Mouse (Mus musculus) spleen, postnatal 14 days (tissue): Measurements from ENCODE around the gene Hinfp.
"Not testable (repeated sequence)": the region's sequence is repeated elsewhere in the genome, so short reads cannot be mapped to it uniquely, and the experiment has no call there.

Experiments
- DNase-seq, 2 experiments: peaks; one replicate each; pipeline ENCODE4 v3.0.0; 2021 to 2022; ENCODE audit warnings: low spot score in 2 of 2

The Hinfp gene

GRCm38 (mm10) chr9:44311136-44312134 is 6.0 kb upstream of the Hinfp start:
- no peak for DNase-seq

DNA sequence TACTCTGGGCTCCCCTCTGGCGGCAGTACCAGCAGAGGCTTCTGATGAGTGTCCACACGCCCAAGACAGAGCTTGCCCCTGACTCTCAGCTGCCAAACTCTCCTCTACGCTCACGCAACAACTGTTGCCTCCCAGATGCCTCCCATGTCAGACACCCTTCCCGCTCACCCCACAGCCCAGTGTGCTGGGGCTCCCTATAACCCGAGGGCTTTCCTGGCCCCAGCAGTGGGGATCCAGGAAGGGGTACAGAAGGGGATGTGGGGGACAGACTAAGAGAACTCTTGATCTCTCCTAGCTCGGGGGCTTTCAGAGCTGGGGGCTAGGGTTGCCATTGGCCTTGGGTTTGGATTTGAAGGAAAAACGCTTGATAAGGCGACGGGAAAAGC is 5.3 kb upstream of the Hinfp start:
- DNase-seq: no peak

- no peak for DNase-seq
These were observed 4.3 kb upstream of the Hinfp start for GRCm38 (mm10) chr9:44309756-44310155.

DNA sequence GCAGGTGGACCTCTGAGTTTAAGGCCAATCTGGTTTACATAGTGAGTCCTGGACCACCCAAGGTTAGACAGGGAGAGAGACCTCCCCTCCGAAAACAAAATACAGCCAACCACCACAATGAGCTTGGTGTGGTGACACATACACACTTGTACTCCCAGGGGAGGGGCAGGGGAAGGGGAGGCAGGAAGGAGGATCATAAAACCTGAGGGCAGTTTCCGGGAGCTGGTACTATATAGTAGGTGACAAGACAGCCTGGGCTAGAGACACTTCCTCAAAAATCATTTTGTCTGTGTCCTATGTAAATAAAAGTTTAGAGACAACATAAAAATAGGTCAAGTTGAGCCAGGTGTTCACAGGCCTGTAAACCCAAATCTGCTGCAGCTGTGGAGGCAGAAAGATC is 1.8 kb upstream of the Hinfp start:
- no peak for DNase-seq

GRCm38 (mm10) chr9:44306532-44306931 is 1.1 kb upstream of the Hinfp start:
- DNase-seq: no peak

- DNase-seq: not testable (repeated sequence)
These were observed 5.5 kb downstream of the Hinfp start for GRCm38 (mm10) chr9:44300001-44300400.

- peak; percentile 47 to 61 for DNase-seq
These were observed 13.0 kb downstream of the Hinfp start for GRCm38 (mm10) chr9:44292490-44292889.

DNA sequence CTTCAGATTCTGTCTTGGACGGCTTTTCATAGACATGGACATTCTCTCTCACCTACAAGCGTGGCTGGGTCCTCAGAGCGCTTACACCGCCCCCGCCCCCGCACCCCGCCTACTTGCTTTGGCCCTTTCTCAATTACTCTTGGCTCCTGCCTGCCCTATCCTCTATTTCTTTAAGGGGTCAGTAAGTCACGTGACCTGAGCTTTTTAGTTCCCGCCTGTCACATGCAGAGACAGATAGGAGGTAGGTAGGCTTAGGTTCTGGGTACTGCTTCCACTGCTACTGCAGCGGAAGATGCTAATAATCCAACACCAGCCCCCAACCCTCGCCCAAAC is 16.5 kb downstream of the Hinfp start:
- no peak for DNase-seq

DNA sequence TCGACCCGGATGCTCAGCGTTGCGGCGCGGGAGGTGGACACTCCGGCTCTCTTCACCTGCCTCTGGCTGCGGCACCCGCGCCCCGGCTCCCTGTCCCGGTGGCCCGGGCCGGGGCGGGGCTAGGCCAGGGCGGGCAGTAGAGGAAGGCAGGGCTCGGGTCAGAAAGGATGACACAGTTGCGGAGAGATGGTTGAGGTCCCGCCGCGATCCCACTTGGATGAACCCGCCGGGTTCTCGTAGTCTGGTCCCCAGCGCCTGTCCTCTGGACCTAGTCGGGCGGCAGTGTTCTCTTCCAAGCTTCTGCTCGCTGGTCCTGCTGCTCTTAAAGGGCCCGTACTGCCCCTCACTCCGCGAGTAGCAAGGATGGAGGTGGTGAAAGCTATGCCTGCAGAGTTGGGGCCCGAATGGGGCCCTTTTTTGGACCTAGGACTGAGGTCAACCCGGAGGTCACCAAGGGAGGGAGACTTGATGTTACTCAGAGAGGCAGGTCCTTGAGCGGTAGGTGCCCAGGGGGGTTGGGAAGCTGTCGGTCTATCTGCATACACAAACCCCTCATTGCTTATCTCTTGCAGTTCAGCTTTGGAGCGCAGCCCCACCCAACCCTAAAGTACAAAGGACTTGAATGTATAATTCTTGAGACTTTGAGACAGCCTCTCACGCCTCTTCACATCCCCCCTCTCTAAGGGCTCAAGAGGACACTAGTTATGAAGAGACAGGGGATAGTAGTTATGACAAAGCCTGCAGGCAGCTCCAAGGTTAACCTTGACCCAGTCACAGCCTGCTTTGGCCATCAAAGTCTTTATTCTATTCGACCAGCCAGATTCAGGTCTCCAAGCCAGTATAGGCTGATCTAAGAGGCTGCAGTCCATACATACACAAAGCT is 17.2 kb downstream of the Hinfp start, which contains the start of gene Abcg4:
Abcg4 (minus strand) TSS at position 540 of the 883 bp plus-strand sequence.
- DNase-seq: peak; percentile 36 to 43

DNA sequence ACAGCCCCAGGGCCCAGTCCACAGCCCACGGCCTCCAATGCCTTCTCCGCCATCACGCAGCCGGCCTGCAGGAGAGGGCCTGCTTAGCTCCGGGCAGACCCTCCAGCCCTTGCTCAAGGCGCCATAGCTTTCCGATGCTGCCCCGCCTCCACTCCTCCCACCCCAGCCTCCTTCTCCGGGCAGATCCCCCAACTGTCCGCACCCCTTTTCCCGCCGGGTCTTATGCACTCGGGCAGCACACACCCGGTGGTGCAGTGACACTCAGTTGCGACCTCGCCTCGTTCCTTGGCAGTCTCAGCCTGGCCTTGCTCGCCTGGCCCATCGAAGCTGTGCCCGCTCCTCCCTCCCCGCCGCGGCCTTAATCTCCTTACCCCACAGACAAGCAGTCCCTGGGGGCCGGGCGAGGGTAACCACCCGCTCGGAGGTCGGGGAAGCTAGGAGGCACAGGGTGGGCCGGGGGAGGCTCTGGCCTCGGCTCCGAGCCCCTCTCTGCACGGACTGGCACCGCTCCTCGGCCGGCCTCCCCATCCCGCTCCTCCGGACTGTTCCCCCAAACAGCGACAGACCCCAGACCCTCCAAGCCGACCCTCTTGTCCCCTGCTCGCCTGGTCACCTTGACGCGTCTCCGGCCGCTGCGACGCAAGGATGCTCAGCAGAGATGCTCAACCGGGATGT is 17.9 kb downstream of the Hinfp start:
- DNase-seq: peak in 1 of 2 experiments; percentile 37

DNA sequence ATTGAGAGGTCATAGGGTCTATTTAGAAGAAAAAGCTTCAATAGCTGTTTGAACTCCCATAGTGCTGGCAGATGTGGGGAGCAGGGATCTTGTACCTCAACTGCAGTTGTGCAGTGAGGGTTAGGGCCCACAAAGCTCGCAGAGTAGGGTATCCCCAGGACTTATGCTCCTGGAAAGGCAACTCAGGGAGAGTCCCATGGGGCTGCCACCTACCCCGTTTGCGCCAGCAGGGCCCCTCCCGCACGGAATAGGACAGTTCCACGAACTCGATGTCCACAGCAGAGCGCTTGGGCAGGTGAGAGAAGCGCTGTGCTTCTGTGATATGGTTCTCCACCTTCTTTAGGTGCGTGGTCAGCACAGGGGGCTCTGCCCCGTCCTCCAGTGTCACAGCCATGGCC is 18.5 kb downstream of the Hinfp start:
- no peak for DNase-seq

GRCm38 (mm10) chr9:44286256-44286850 is 19.1 kb downstream of the Hinfp start:
- peak; percentile 41 to 48 for DNase-seq

- no peak for DNase-seq
These were observed 22.3 kb downstream of the Hinfp start for GRCm38 (mm10) chr9:44283183-44283582.

DNA sequence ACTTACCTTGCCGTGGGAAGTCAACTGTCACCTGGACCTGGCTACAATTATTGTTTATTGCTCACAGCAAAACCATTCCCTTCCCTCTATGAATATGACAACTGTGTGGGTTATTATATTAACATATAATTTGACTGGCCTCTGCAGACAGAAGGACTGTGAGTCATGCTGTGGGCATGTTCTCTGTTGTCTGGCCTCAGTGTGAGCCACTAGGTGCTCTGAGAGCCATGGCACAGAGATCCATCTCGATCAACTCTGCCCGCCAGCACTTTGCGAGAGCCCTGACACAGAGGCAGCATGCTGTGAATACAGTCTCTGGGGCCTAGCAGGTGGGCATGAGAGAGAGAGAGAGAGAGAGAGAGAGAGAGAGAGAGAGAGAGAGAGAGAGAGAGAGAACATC is 35.5 kb downstream of the Hinfp start:
- DNase-seq: no peak

DNA sequence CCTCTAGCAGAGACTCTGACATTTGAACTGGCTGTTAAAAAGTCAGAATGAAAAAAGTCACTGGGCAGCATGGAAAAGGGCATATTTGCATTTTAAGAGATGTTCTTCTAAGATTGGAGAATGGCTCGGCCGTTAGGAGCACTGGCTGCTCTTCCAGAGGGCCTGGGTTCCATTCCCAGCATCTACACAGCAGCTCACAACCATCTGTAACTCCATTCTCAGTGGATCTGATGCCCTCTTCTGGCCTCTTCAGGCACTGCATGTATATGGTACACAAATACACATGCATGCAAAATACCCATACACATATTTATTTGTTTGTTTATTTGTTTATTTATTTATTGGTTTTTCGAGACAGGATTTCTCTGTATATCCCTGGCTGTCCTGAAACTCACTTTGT is 36.4 kb downstream of the Hinfp start:
- peak in 1 of 2 experiments; percentile 57 for DNase-seq

GRCm38 (mm10) chr9:44268432-44268831 is 37.0 kb downstream of the Hinfp start, which contains the start of gene Nlrx1:
Gene Nlrx1 (minus strand): TSS chr9:44268599.
- DNase-seq: no peak

GRCm38 (mm10) chr9:44268027-44268360 is 37.5 kb downstream of the Hinfp start:
- DNase-seq: peak; percentile 75 to 79

- no peak for DNase-seq
These were observed 38.0 kb downstream of the Hinfp start for GRCm38 (mm10) chr9:44267319-44268026.

DNA sequence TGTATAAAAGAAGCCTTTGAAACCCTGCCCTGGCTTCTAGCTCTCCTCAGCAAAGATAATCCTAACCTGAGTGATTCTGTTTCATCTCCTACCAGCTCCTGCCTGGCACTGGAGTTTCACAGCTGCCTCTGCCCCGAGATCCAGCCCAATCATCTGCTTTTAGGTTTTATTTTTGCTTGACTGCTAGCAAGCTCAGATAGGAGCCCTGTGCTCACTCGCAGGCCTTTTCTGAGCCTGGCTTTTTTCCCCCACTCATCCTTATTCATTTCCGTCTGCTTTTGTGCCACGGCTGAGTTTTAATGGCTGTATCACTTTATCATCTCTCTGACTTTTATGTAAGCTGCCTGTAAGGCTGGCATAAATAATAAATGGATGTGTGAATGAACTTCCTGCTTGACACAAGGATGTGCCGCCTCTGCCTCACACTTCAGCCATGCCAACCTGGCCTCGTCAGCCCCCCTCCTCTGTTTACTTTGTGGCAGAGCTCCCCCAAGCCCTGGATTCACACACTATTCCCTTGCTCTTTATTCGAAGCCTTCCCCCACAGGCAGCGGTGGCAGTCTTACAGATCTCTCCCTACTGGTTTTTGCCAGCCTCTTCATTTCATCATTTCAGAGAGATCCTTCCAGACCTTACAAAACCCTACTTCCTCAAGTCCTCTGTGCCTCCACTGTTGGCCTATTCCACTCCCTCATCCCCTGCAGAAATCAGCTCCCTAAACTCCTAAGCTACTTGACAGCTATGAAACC is 38.8 kb downstream of the Hinfp start:
- no peak for DNase-seq

DNA sequence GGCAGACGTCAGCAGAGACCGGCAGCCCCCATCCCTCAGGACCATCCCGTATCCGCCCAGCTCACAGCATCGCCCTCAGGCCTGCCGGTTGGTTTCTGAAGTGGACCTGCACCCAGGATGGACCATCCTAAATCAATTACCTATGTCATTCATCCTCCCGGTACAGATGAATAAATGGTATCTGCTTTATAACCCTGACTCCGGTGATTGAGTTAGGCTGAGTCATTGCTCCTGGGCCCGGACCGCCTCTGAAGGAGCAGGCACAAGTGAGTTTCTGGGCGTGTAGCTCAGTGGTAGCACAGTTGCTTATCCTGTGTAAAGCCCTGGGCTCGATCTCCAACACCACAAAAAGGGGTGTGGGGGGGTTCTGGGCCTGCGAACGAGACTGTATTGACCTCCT is 44.1 kb downstream of the Hinfp start:
- no peak for DNase-seq
